Mouse (Mus musculus): ENCODE measurements around the gene Basp1. TPM values are rescaled to one million over a fixed set of nuclear protein-coding genes. Genes with fewer than 3 reads are reported as not detected.

Basp1 gene
- total and polyA plus RNA-seq, 2 experiments from 2014 or later = 2.9 to 7.9 TPM

DNA sequence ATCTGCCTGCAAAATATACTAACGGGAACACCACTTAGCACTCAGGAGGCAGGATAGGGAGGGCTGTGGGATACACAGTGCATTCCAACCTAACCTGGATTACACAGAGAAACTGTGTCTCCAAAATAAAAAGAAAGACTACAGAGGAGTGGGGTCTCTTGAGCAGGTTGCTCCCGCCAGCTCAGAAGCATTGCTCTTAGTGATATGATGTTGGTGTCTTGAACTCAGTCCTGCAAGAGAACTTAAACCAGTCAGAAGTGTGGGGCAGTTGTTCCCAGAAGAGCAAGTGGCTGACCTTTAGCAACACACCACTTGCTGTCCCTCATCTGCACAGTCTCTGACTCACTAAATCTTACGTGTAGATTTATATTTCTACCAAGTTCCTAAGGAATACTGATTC is 40.0 kb upstream of the Basp1 start:
- WGBS = 76% methylated on average over 3 of the region's 3 CpGs
- Histone ChIP-seq H3K4me1 (ENCODE audit: control insufficient read depth, insufficient read depth) (no peaks in the 10 kb centered on the region), H3K27ac (ENCODE audit: low read depth) (no peak overlapping the region), H3K4me2 (ENCODE audit: low read depth, low read length) (no peak overlapping the region), H3K4me3 (ENCODE audit: low read depth, low read length) (no peak overlapping the region), H3K27me3 (ENCODE audit: control insufficient read depth, insufficient read depth, low read length) (no peaks in the 10 kb centered on the region), H3K9ac (replicated peaks; ENCODE audit: low read depth, low read length) (no peak overlapping the region), H3K36me3 (replicated peaks; ENCODE audit: control insufficient read depth, insufficient read depth, low read length) (no peaks in the 10 kb centered on the region), H3K9me3 (replicated peaks; ENCODE audit: control insufficient read depth, low read length) (no peaks in the 10 kb centered on the region)
- DNase-seq (ENCODE audit: low spot score) = no peak
- no peak for TF ChIP-seq CTCF (IDR thresholded peaks at IDR 0.05; ENCODE audit: low read depth)
- no peak for TF ChIP-seq EP300 (IDR thresholded peaks at IDR 0.05; ENCODE audit: low read depth)
- ATAC-seq (ENCODE audit: insufficient read depth, low read depth) = no peak

DNA sequence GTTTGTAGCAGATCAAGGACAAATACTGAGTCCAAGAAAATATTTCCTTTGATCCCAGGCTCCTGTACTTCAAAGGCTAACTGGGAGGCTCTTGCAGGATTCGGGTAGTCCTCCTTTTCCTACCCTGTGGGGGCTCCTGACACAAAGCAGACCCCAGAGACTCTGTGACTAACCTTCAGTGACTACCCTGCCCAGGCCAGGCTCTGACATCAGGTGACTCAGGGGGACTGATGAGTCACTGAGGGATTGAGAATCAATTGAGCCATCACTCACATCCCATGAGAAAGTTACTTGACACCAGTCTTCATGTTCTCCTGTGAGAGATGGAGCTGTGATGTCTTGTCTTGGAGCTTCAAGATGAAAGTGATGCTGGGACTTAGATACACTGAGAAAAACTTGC is 35.8 kb upstream of the Basp1 start:
- H3K36me3 ChIP-seq (replicated peaks; ENCODE audit: control insufficient read depth, insufficient read depth, low read length) = no peaks in the 10 kb centered on the region
- ATAC-seq (ENCODE audit: insufficient read depth, low read depth) (no peak), DNase-seq (ENCODE audit: low spot score) (no peak)
- no peak overlapping the region for H3K4me3 ChIP-seq (ENCODE audit: low read depth, low read length)
- TF ChIP-seq EP300 (IDR thresholded peaks at IDR 0.05; ENCODE audit: low read depth) = no peak
- no peak for TF ChIP-seq CTCF (IDR thresholded peaks at IDR 0.05; ENCODE audit: low read depth)
- 26% methylated on average over 1 of the region's 1 CpGs for WGBS
- no peak overlapping the region for H3K27ac ChIP-seq (ENCODE audit: low read depth)
- no peaks in the 10 kb centered on the region for H3K9me3 ChIP-seq (replicated peaks; ENCODE audit: control insufficient read depth, low read length)
- peaks cover 6% of the 10 kb centered on the region; the same call in 1 of the 2 replicates for H3K4me1 ChIP-seq (ENCODE audit: control insufficient read depth, insufficient read depth)
- H3K4me2 ChIP-seq (ENCODE audit: low read depth, low read length) = no peak overlapping the region
- H3K9ac ChIP-seq (replicated peaks; ENCODE audit: low read depth, low read length) = no peak overlapping the region
- H3K27me3 ChIP-seq (ENCODE audit: control insufficient read depth, insufficient read depth, low read length) = 0 out of 2 replicates have a peak, but pooled peaks cover 2% of the 10 kb centered on the region

DNA sequence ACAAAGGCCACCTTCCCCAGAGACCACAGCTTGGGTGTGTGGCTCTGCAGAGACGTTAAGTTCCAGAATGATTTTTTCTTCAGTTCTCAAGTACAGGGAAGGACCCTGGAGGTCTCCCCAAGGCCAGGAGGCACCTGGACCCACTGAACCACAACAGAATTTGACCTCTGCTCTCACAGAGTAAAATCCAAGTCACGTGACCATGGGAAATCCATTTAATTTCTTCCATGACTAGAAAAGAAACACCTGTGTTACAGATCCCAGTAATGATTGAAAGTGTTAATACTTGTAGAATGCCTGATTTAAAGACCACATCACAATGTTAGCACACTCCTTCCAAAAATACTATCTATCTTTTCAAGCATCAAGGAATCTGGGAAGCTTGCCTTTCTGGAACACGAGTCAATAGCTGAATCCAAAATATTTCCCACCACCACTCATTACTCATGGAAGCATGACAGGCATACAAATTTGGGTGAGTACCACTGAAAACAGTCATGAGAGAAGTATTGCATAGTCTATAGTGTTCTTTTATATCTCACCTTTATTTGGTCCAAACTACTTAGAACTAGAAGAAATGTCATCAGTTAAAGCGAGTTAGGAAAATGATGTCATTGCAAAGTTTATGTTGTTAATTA is 35.3 kb upstream of the Basp1 start:
- no peak for ATAC-seq (ENCODE audit: insufficient read depth, low read depth)
- no peak for TF ChIP-seq CTCF (IDR thresholded peaks at IDR 0.05; ENCODE audit: low read depth)
- TF ChIP-seq EP300 (IDR thresholded peaks at IDR 0.05; ENCODE audit: low read depth) = no peak
- Histone ChIP-seq H3K9me3 (replicated peaks; ENCODE audit: control insufficient read depth, low read length) (no peaks in the 10 kb centered on the region), H3K9ac (replicated peaks; ENCODE audit: low read depth, low read length) (no peak overlapping the region), H3K36me3 (replicated peaks; ENCODE audit: control insufficient read depth, insufficient read depth, low read length) (no peaks in the 10 kb centered on the region), H3K4me3 (ENCODE audit: low read depth, low read length) (no peak overlapping the region), H3K4me2 (ENCODE audit: low read depth, low read length) (no peak overlapping the region), H3K27ac (ENCODE audit: low read depth) (no peak overlapping the region), H3K4me1 (ENCODE audit: control insufficient read depth, insufficient read depth) (peaks cover 6% of the 10 kb centered on the region; the same call in 1 of the 2 replicates), H3K27me3 (ENCODE audit: control insufficient read depth, insufficient read depth, low read length) (0 out of 2 replicates have a peak, but pooled peaks cover 2% of the 10 kb centered on the region)
- 71% methylated on average over 4 of the region's 4 CpGs for WGBS
- no peak for DNase-seq (ENCODE audit: low spot score)

DNA sequence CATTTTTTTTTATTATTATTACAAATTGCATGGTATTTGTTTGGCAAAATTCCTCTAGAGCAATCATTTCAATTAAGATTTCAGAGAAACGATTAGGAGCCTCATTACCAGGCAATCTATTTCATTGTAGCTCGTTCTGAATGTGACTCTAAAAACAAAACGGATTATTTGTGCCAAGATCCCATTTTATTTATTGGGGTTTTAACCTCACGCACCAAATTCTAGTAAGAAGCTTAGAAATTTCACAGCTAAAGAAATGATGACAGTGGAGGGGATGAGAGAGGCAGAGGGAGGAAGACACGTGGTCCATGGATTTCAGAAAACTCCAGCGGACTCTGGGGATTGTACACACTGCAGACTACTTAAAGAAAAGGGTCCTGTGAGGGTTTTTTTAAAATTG is 33.6 kb upstream of the Basp1 start:
- Histone ChIP-seq H3K9ac (replicated peaks; ENCODE audit: low read depth, low read length) (no peak overlapping the region), H3K4me1 (ENCODE audit: control insufficient read depth, insufficient read depth) (peaks cover 6% of the 10 kb centered on the region; the same call in 1 of the 2 replicates), H3K36me3 (replicated peaks; ENCODE audit: control insufficient read depth, insufficient read depth, low read length) (no peaks in the 10 kb centered on the region), H3K27ac (ENCODE audit: low read depth) (no peak overlapping the region), H3K4me2 (ENCODE audit: low read depth, low read length) (no peak overlapping the region), H3K9me3 (replicated peaks; ENCODE audit: control insufficient read depth, low read length) (no peaks in the 10 kb centered on the region), H3K4me3 (ENCODE audit: low read depth, low read length) (no peak overlapping the region), H3K27me3 (ENCODE audit: control insufficient read depth, insufficient read depth, low read length) (0 out of 2 replicates have a peak, but pooled peaks cover 2% of the 10 kb centered on the region)
- ATAC-seq (ENCODE audit: insufficient read depth, low read depth) = no peak
- TF ChIP-seq CTCF (IDR thresholded peaks at IDR 0.05; ENCODE audit: low read depth) (no peak), EP300 (IDR thresholded peaks at IDR 0.05; ENCODE audit: low read depth) (no peak)
- no peak for DNase-seq (ENCODE audit: low spot score)
- 77% methylated on average over 6 of the region's 6 CpGs for WGBS

DNA sequence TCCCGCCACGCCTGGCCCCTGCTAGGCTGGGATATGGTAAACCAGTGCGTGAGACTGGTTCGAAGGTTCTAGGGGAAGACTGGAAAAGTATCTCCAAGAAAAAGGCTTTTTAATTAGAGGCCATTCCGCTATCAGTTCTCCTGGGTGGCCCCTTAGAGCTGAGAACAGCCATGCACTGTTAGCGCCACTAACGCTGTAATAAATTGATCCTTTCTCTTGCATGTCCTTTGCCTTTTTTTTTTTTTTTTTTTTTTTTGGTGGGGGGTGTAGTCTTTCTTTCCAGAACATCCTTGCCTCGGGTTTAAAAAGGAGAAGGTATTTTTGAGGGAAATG is 32.6 kb upstream of the Basp1 start:
- no peaks in the 10 kb centered on the region for H3K36me3 ChIP-seq (replicated peaks; ENCODE audit: control insufficient read depth, insufficient read depth, low read length)
- DNase-seq (ENCODE audit: low spot score) (no peak), ATAC-seq (ENCODE audit: insufficient read depth, low read depth) (no peak)
- 0 out of 2 replicates have a peak, but pooled peaks cover 2% of the 10 kb centered on the region for H3K27me3 ChIP-seq (ENCODE audit: control insufficient read depth, insufficient read depth, low read length)
- WGBS = 43% methylated on average over 8 of the region's 8 CpGs
- peak overlapping the region; percentile 43 for H3K4me2 ChIP-seq (ENCODE audit: low read depth, low read length)
- no peaks in the 10 kb centered on the region for H3K9me3 ChIP-seq (replicated peaks; ENCODE audit: control insufficient read depth, low read length)
- H3K9ac ChIP-seq (replicated peaks; ENCODE audit: low read depth, low read length) = no peak overlapping the region
- H3K27ac ChIP-seq (ENCODE audit: low read depth) = no peak overlapping the region
- peak overlapping the region; percentile 20 for H3K4me3 ChIP-seq (ENCODE audit: low read depth, low read length)
- TF ChIP-seq EP300 (IDR thresholded peaks at IDR 0.05; ENCODE audit: low read depth) (no peak), CTCF (IDR thresholded peaks at IDR 0.05; ENCODE audit: low read depth) (no peak)
- peaks cover 6% of the 10 kb centered on the region; the same call in 1 of the 2 replicates for H3K4me1 ChIP-seq (ENCODE audit: control insufficient read depth, insufficient read depth)
